Mouse (Mus musculus) cerebellum, adult 11-12 months (tissue): Measurements from ENCODE around the gene Mical3.

Source experiments
- DNase-seq: peaks from one replicate; pipeline ENCODE4 v3.0.0; 2022

The Mical3 gene

GRCm38 (mm10) chr6:120999860-121000526 lies 130.8 kb downstream of the Mical3 start:
- DNase-seq, result no peak

- DNase-seq, result no peak
These were observed 131.7 kb downstream of the Mical3 start for GRCm38 (mm10) chr6:120999087-120999486.

GRCm38 (mm10) chr6:120996607-120997006 lies 134.2 kb downstream of the Mical3 start:
- no peak for DNase-seq

- no peak for DNase-seq
These were observed 135.3 kb downstream of the Mical3 start for GRCm38 (mm10) chr6:120995541-120995940.

GRCm38 (mm10) chr6:120991857-120992256 lies 138.9 kb downstream of the Mical3 start:
- no peak for DNase-seq

GRCm38 (mm10) chr6:120987571-120988084 lies 143.2 kb downstream of the Mical3 start:
- no peak for DNase-seq

GRCm38 (mm10) chr6:120987164-120987563 lies 143.6 kb downstream of the Mical3 start:
- DNase-seq, result no peak

- DNase-seq, result no peak
These were observed 144.6 kb downstream of the Mical3 start for GRCm38 (mm10) chr6:120986172-120986571.

- no peak for DNase-seq
These were observed 148.5 kb downstream of the Mical3 start for GRCm38 (mm10) chr6:120982314-120982713.

- DNase-seq, result no peak
These were observed 149.3 kb downstream of the Mical3 start for GRCm38 (mm10) chr6:120981537-120981936.

- no peak for DNase-seq
These were observed 152.7 kb downstream of the Mical3 start for GRCm38 (mm10) chr6:120978019-120978621.

GRCm38 (mm10) chr6:120976991-120977390 lies 153.8 kb downstream of the Mical3 start:
- no peak for DNase-seq

GRCm38 (mm10) chr6:120976097-120976496 lies 154.7 kb downstream of the Mical3 start:
- DNase-seq, result no peak

- peak; percentile 80 for DNase-seq
These were observed 158.8 kb downstream of the Mical3 start for GRCm38 (mm10) chr6:120971797-120972590.

- DNase-seq, result no peak
These were observed 159.6 kb downstream of the Mical3 start for GRCm38 (mm10) chr6:120970939-120971796.

- DNase-seq, result no peak
These were observed 165.0 kb downstream of the Mical3 start for GRCm38 (mm10) chr6:120965814-120966213.

GRCm38 (mm10) chr6:120964179-120964578 lies 166.6 kb downstream of the Mical3 start:
- DNase-seq, result no peak

- DNase-seq, result no peak
These were observed 170.3 kb downstream of the Mical3 start for GRCm38 (mm10) chr6:120960338-120961030.

GRCm38 (mm10) chr6:120957331-120957730 lies 173.5 kb downstream of the Mical3 start:
- DNase-seq, result no peak

GRCm38 (mm10) chr6:120956259-120957161 lies 174.3 kb downstream of the Mical3 start:
- DNase-seq, result no peak

GRCm38 (mm10) chr6:120955215-120955614 lies 175.6 kb downstream of the Mical3 start:
- DNase-seq, result no peak
